Mouse (Mus musculus): ENCODE results near the gene Larp1b. TPM values are rescaled to one million over a fixed set of nuclear protein-coding genes. Genes with fewer than 3 reads are reported as not detected.

The Larp1b gene
- polyA plus RNA-seq, 1 experiment from 2014 or later: 2.7 TPM

GRCm38 (mm10) chr3:40987539-40987938 lies 37.9 kb downstream of the Larp1b start:
- Histone ChIP-seq H3K27ac (no peak overlapping the region), H3K36me3 (replicated peaks) (no peaks in the 10 kb centered on the region), H3K4me3 (replicated peaks) (no peak overlapping the region), H3K9ac (no peak overlapping the region), H3K4me1 (no peaks in the 10 kb centered on the region), H3K27me3 (no peaks in the 10 kb centered on the region), H3K4me2 (no peak overlapping the region), H3K9me3 (no peaks in the 10 kb centered on the region)
- ATAC-seq (ENCODE audit: low FRiP score): no peak
- 84% methylated on average over 5 of the region's 5 CpGs for WGBS

GRCm38 (mm10) chr3:40988722-40989121 lies 39.1 kb downstream of the Larp1b start:
- no peaks in the 10 kb centered on the region for H3K36me3 ChIP-seq (replicated peaks)
- H3K9me3 ChIP-seq: no peaks in the 10 kb centered on the region
- H3K4me1 ChIP-seq: no peaks in the 10 kb centered on the region
- ATAC-seq (ENCODE audit: low FRiP score): no peak
- 77% methylated on average over 2 of the region's 2 CpGs for WGBS
- no peak overlapping the region for H3K27ac ChIP-seq
- H3K9ac ChIP-seq: no peak overlapping the region
- no peaks in the 10 kb centered on the region for H3K27me3 ChIP-seq
- no peak overlapping the region for H3K4me3 ChIP-seq (replicated peaks)
- H3K4me2 ChIP-seq: no peak overlapping the region

- Histone ChIP-seq H3K27me3 (no peaks in the 10 kb centered on the region), H3K9ac (no peak overlapping the region), H3K36me3 (replicated peaks) (no peaks in the 10 kb centered on the region), H3K4me1 (no peaks in the 10 kb centered on the region), H3K9me3 (no peaks in the 10 kb centered on the region), H3K27ac (no peak overlapping the region), H3K4me3 (replicated peaks) (no peak overlapping the region), H3K4me2 (no peak overlapping the region)
- no peak for ATAC-seq (ENCODE audit: low FRiP score)
- 67% methylated on average over 3 of the region's 3 CpGs for WGBS
Measured at GRCm38 (mm10) chr3:40991541-40991940, 41.9 kb downstream of the Larp1b start.

- no peak overlapping the region for H3K9ac ChIP-seq
- H3K27ac ChIP-seq: no peak overlapping the region
- H3K4me3 ChIP-seq (replicated peaks): no peak overlapping the region
- H3K4me1 ChIP-seq: no peaks in the 10 kb centered on the region
- H3K36me3 ChIP-seq (replicated peaks): no peaks in the 10 kb centered on the region
- H3K4me2 ChIP-seq: no peak overlapping the region
- ATAC-seq (ENCODE audit: low FRiP score): no peak
- no peaks in the 10 kb centered on the region for H3K9me3 ChIP-seq
- H3K27me3 ChIP-seq: no peaks in the 10 kb centered on the region
- WGBS: 94% methylated on average over 1 of the region's 1 CpGs
Measured at GRCm38 (mm10) chr3:40995161-40995560, 45.5 kb downstream of the Larp1b start.

GRCm38 (mm10) chr3:41009315-41009714 lies 59.7 kb downstream of the Larp1b start:
- H3K27me3 ChIP-seq: no peaks in the 10 kb centered on the region
- no peaks in the 10 kb centered on the region for H3K36me3 ChIP-seq (replicated peaks)
- H3K27ac ChIP-seq: no peak overlapping the region
- H3K4me1 ChIP-seq: no peaks in the 10 kb centered on the region
- no peak overlapping the region for H3K4me2 ChIP-seq
- no peaks in the 10 kb centered on the region for H3K9me3 ChIP-seq
- no peak overlapping the region for H3K4me3 ChIP-seq (replicated peaks)
- ATAC-seq (ENCODE audit: low FRiP score): no peak
- 83% methylated on average over 8 of the region's 8 CpGs for WGBS
- no peak overlapping the region for H3K9ac ChIP-seq

- no peaks in the 10 kb centered on the region for H3K36me3 ChIP-seq (replicated peaks)
- no peaks in the 10 kb centered on the region for H3K4me1 ChIP-seq
- H3K27ac ChIP-seq: no peak overlapping the region
- H3K4me3 ChIP-seq (replicated peaks): no peak overlapping the region
- 93% methylated on average over 3 of the region's 3 CpGs for WGBS
- H3K9me3 ChIP-seq: no peaks in the 10 kb centered on the region
- no peak for ATAC-seq (ENCODE audit: low FRiP score)
- no peaks in the 10 kb centered on the region for H3K27me3 ChIP-seq
- H3K4me2 ChIP-seq: no peak overlapping the region
- H3K9ac ChIP-seq: no peak overlapping the region
Measured at GRCm38 (mm10) chr3:41009990-41010389, 60.4 kb downstream of the Larp1b start.

GRCm38 (mm10) chr3:41010701-41011100 lies 61.1 kb downstream of the Larp1b start:
- no peaks in the 10 kb centered on the region for H3K9me3 ChIP-seq
- no peak overlapping the region for H3K9ac ChIP-seq
- H3K4me2 ChIP-seq: no peak overlapping the region
- no peaks in the 10 kb centered on the region for H3K36me3 ChIP-seq (replicated peaks)
- no peaks in the 10 kb centered on the region for H3K27me3 ChIP-seq
- H3K27ac ChIP-seq: no peak overlapping the region
- H3K4me1 ChIP-seq: no peaks in the 10 kb centered on the region
- H3K4me3 ChIP-seq (replicated peaks): no peak overlapping the region
- ATAC-seq (ENCODE audit: low FRiP score): no peak
- WGBS: 88% methylated on average over 6 of the region's 6 CpGs

- no peak overlapping the region for H3K9ac ChIP-seq
- ATAC-seq (ENCODE audit: low FRiP score): no peak
- no peak overlapping the region for H3K4me3 ChIP-seq (replicated peaks)
- no peaks in the 10 kb centered on the region for H3K4me1 ChIP-seq
- no peak overlapping the region for H3K4me2 ChIP-seq
- H3K27me3 ChIP-seq: no peaks in the 10 kb centered on the region
- H3K36me3 ChIP-seq (replicated peaks): no peaks in the 10 kb centered on the region
- no peak overlapping the region for H3K27ac ChIP-seq
- no peaks in the 10 kb centered on the region for H3K9me3 ChIP-seq
- 94% methylated on average over 7 of the region's 7 CpGs for WGBS
Measured at GRCm38 (mm10) chr3:41012451-41012850, 62.8 kb downstream of the Larp1b start.

GRCm38 (mm10) chr3:41014946-41015345 lies 65.3 kb downstream of the Larp1b start:
- Histone ChIP-seq H3K9me3 (no peaks in the 10 kb centered on the region), H3K4me3 (replicated peaks) (no peak overlapping the region), H3K4me2 (no peak overlapping the region), H3K36me3 (replicated peaks) (no peaks in the 10 kb centered on the region), H3K27me3 (no peaks in the 10 kb centered on the region), H3K4me1 (no peaks in the 10 kb centered on the region), H3K27ac (no peak overlapping the region), H3K9ac (no peak overlapping the region)
- no peak for ATAC-seq (ENCODE audit: low FRiP score)
- WGBS: 77% methylated on average over 6 of the region's 6 CpGs

- no peaks in the 10 kb centered on the region for H3K9me3 ChIP-seq
- H3K4me3 ChIP-seq (replicated peaks): no peak overlapping the region
- no peak for ATAC-seq (ENCODE audit: low FRiP score)
- no peaks in the 10 kb centered on the region for H3K4me1 ChIP-seq
- no peaks in the 10 kb centered on the region for H3K36me3 ChIP-seq (replicated peaks)
- no peak overlapping the region for H3K9ac ChIP-seq
- no peaks in the 10 kb centered on the region for H3K27me3 ChIP-seq
- no peak overlapping the region for H3K4me2 ChIP-seq
- 80% methylated on average over 3 of the region's 3 CpGs for WGBS
- H3K27ac ChIP-seq: no peak overlapping the region
Measured at GRCm38 (mm10) chr3:41018022-41018608, 68.5 kb downstream of the Larp1b start.

- H3K9me3 ChIP-seq: no peaks in the 10 kb centered on the region
- H3K4me1 ChIP-seq: no peaks in the 10 kb centered on the region
- H3K4me2 ChIP-seq: no peak overlapping the region
- WGBS: 93% methylated on average over 7 of the region's 7 CpGs
- no peak overlapping the region for H3K9ac ChIP-seq
- H3K27me3 ChIP-seq: no peaks in the 10 kb centered on the region
- no peaks in the 10 kb centered on the region for H3K36me3 ChIP-seq (replicated peaks)
- no peak for ATAC-seq (ENCODE audit: low FRiP score)
- no peak overlapping the region for H3K4me3 ChIP-seq (replicated peaks)
- H3K27ac ChIP-seq: no peak overlapping the region
Measured at GRCm38 (mm10) chr3:41020687-41021086, 71.1 kb downstream of the Larp1b start.

GRCm38 (mm10) chr3:41021980-41022379 lies 72.4 kb downstream of the Larp1b start:
- no peaks in the 10 kb centered on the region for H3K9me3 ChIP-seq
- H3K27ac ChIP-seq: no peak overlapping the region
- no peaks in the 10 kb centered on the region for H3K4me1 ChIP-seq
- ATAC-seq (ENCODE audit: low FRiP score): no peak
- no peak overlapping the region for H3K4me3 ChIP-seq (replicated peaks)
- no peak overlapping the region for H3K9ac ChIP-seq
- H3K27me3 ChIP-seq: no peaks in the 10 kb centered on the region
- H3K4me2 ChIP-seq: no peak overlapping the region
- H3K36me3 ChIP-seq (replicated peaks): no peaks in the 10 kb centered on the region
- WGBS: 63% methylated on average over 6 of the region's 6 CpGs

GRCm38 (mm10) chr3:41030705-41031104 lies 81.1 kb downstream of the Larp1b start:
- Histone ChIP-seq H3K9ac (no peak overlapping the region), H3K36me3 (replicated peaks) (no peaks in the 10 kb centered on the region), H3K4me2 (no peak overlapping the region), H3K4me3 (replicated peaks) (no peak overlapping the region), H3K27me3 (no peaks in the 10 kb centered on the region), H3K9me3 (no peaks in the 10 kb centered on the region), H3K4me1 (no peaks in the 10 kb centered on the region), H3K27ac (no peak overlapping the region)
- WGBS: 77% methylated on average over 1 of the region's 1 CpGs
- no peak for ATAC-seq (ENCODE audit: low FRiP score)
